Comparison of ENCODE assay signal across 9 mouse cellular contexts in genomic region chr3:152100119-152100818, GRCm38 (mm10).
DNase-seq lines count a peak whose midpoint lies in the region; ATAC-seq and TF ChIP-seq lines count a peak whose summit lies in the region.
"Had no signal": no experiment of that assay in that cellular context is flagged by ENCODE, and none has a peak within 500 bp of the region (broad histone marks: within the 10 kb centered on the region; RNA-seq: fewer than 3 reads in every experiment).

No protein-coding gene starts in this region.

- H3K27me3 ChIP-seq in forebrain, embryonic 13.5 days, result 0 out of 2 replicates have a peak, but pooled peaks cover 3% of the 10 kb centered on the region
- peaks cover 2% of the 10 kb centered on the region; the same call in 1 of the 2 replicates for H3K27me3 ChIP-seq in liver, postnatal 0 days (ENCODE audit: insufficient read depth, low read length)

- H3K4me1 ChIP-seq in forebrain, embryonic 13.5 days, result 0 out of 2 replicates have a peak, but pooled peaks cover under 1% of the 10 kb centered on the region
- no peaks in the 10 kb centered on the region for H3K4me1 ChIP-seq in liver, postnatal 0 days (ENCODE audit: insufficient read depth)

- DNase-seq in A20 (ENCODE audit: low read depth, low spot score) (peak; percentile 71), ES-CJ7 (ENCODE audit: low read depth, low spot score) (peak; percentile 81), adipocyte (ENCODE audit: low spot score) (no peak)
- DNase-seq in liver, postnatal 0 days, result peak; percentile 8
- no peak for DNase-seq in c-Kit-positive CD71-positive TER-119-positive erythroid progenitor cells, embryonic 14.5 days (ENCODE audit: low spot score)
- DNase-seq in gastrocnemius, postnatal 14 days, result no peak
- DNase-seq in adrenal gland, postnatal 14 days, result no peak

- no peak overlapping the region for H3K27ac ChIP-seq in forebrain, embryonic 13.5 days
- H3K27ac ChIP-seq in liver, postnatal 0 days (ENCODE audit: low read depth), result no peak overlapping the region
- H3K27ac ChIP-seq: macrophage had no signal

- peak overlapping the region; percentile 37 for H3K4me2 ChIP-seq in forebrain, embryonic 13.5 days
- H3K4me2 ChIP-seq in liver, postnatal 0 days (ENCODE audit: low read depth, low read length), result no peak overlapping the region

- H3K9me3 ChIP-seq in forebrain, embryonic 13.5 days (replicated peaks), result no peaks in the 10 kb centered on the region
- H3K9me3 ChIP-seq in liver, postnatal 0 days (ENCODE audit: low read length), result peaks cover 2% of the 10 kb centered on the region; the same call in 1 of the 2 replicates

- H3K36me3 ChIP-seq in forebrain, embryonic 13.5 days (ENCODE audit: poor library complexity, severe bottlenecking), result no peaks in the 10 kb centered on the region
- H3K36me3 ChIP-seq in liver, postnatal 0 days (replicated peaks; ENCODE audit: insufficient read depth, low read length), result no peaks in the 10 kb centered on the region

- peak; percentile 84 for ATAC-seq in forebrain, embryonic 13.5 days
- ATAC-seq in liver, postnatal 0 days, result no peak

- 43% methylated on average over 11 of the region's 11 CpGs for WGBS in forebrain, embryonic 13.5 days
- 59% methylated on average over 11 of the region's 11 CpGs for WGBS in liver, postnatal 0 days (ENCODE audit: insufficient replicate concordance)

- peak overlapping the region; percentile 12 for H3K4me3 ChIP-seq in forebrain, embryonic 13.5 days
- no peak overlapping the region for H3K4me3 ChIP-seq in liver, postnatal 0 days (ENCODE audit: low read depth, low read length)

- H3K9ac ChIP-seq in forebrain, embryonic 13.5 days, result no peak overlapping the region
- no peak overlapping the region for H3K9ac ChIP-seq in liver, postnatal 0 days (replicated peaks)

- TF ChIP-seq EP300 in liver, postnatal 0 days (IDR thresholded peaks at IDR 0.05; ENCODE audit: low read depth), result no peak

- TF ChIP-seq CTCF in liver, postnatal 0 days (IDR thresholded peaks at IDR 0.05; ENCODE audit: low read depth), result no peak

- intact Hi-C loops in gastrocnemius, postnatal 14 days (cut with DNase I; ENCODE audit: low total_unique reads), result no loop called here

Comparison
In these comparisons a context has a peak if more than half of its experiments do, and no peak if none do; other contexts are left out.
1. DNase-seq: peak in A20 (single experiment), ES-CJ7 (single experiment) and liver, postnatal 0 days (single experiment); none in adipocyte (single experiment), c-Kit-positive CD71-positive TER-119-positive erythroid progenitor cells, embryonic 14.5 days (single experiment), gastrocnemius, postnatal 14 days (single experiment) and adrenal gland, postnatal 14 days (single experiment).